Mouse (Mus musculus) liver, postnatal 0 days (tissue): ENCODE results near the gene Il20ra. TPM values are rescaled to one million over a fixed set of nuclear protein-coding genes. Genes with fewer than 3 reads are reported as not detected.
A peak's percentile ranks its signal among the peaks of the same experiment; 100 is the strongest.

ENCODE experiments used
- ATAC-seq: fragments of 200-750 bp; cut with Nextera tagmentation; 2 replicates; pipeline ENCODE4 v1.8.0; 2017; ENCODE audit warnings: mild to moderate bottlenecking, moderate library complexity
- DNase-seq: peaks from one replicate; pipeline ENCODE4 v3.0.0-alpha.2; 2016
- H3K27ac ChIP-seq: fragments of 300-500 bp; sonication (generic); 2 replicates; pipeline ENCODE4 v1.5.1; 2014; ENCODE audit warnings: antibody characterized with exemption, moderate library complexity, mild to moderate bottlenecking, low read depth
- H3K27me3 ChIP-seq: fragments of 300-500 bp; sonication (generic); 2 replicates; pipeline ENCODE4 v1.6.1; 2014; ENCODE audit warnings: low read length, control low read depth, mixed read lengths; ENCODE audit not compliant: insufficient read depth
- H3K36me3 ChIP-seq: fragments of 300-500 bp; sonication (generic); replicated peaks from 2 replicates; pipeline ENCODE4 v1.6.1; 2014; ENCODE audit warnings: mild to moderate bottlenecking, control low read depth, low read length, moderate library complexity, mixed read lengths; ENCODE audit not compliant: insufficient read depth
- H3K4me1 ChIP-seq: fragments of 300-500 bp; sonication (generic); 2 replicates; pipeline ENCODE4 v1.6.1; 2014; ENCODE audit warnings: antibody characterized with exemption, mild to moderate bottlenecking, control low read depth; ENCODE audit not compliant: insufficient read depth
- H3K4me2 ChIP-seq: fragments of 300-500 bp; sonication (generic); 2 replicates; pipeline ENCODE4 v1.6.1; 2014; ENCODE audit warnings: low read depth, mild to moderate bottlenecking, low read length, moderate library complexity, mixed read lengths
- H3K4me3 ChIP-seq: fragments of 300-500 bp; sonication (generic); 2 replicates; pipeline ENCODE4 v1.5.1; 2014; ENCODE audit warnings: low read depth, low read length
- H3K9ac ChIP-seq: fragments of 300-500 bp; sonication (generic); replicated peaks from 2 replicates; pipeline ENCODE4 v1.6.1; 2014; ENCODE audit warnings: mild to moderate bottlenecking, moderate library complexity
- H3K9me3 ChIP-seq: fragments of 300-500 bp; sonication (generic); 2 replicates; pipeline ENCODE4 v1.6.1; 2016; ENCODE audit warnings: mild to moderate bottlenecking, control low read depth, low read length, mixed read lengths
- CTCF ChIP-seq: sonication (generic); IDR thresholded peaks from 2 replicates; pipeline ENCODE4 v1.5.1; 2016; ENCODE audit warnings: antibody characterized with exemption, low read depth
- EP300 ChIP-seq: IDR thresholded peaks from 2 replicates; pipeline ENCODE4 v1.6.1; 2016; ENCODE audit warnings: antibody characterized with exemption, low read depth, mild to moderate bottlenecking
- WGBS: fragments of 180-500 bp; shearing (Covaris S2); extraction: QIAGEN DNeasy Blood & Tissue Kit; methylation state at CpG from one replicate; pipeline ENCODE4 v1.1.7; 2014; ENCODE audit not compliant: insufficient replicate concordance; 5-methylcytosine and 5-hydroxymethylcytosine counted together
- polyA plus RNA-seq: library from polyadenylated mRNA; unstranded; fragments of >200 nt; fragmentation: Nextera tagmentation; extraction: Ambion mirVana; gene quantifications from 2 replicates; pipeline ENCODE4 v1.2.1, GENCODE M21; 2015

Il20ra gene
- 0.08 and 0.13 TPM in 2 replicates for polyA plus RNA-seq

DNA sequence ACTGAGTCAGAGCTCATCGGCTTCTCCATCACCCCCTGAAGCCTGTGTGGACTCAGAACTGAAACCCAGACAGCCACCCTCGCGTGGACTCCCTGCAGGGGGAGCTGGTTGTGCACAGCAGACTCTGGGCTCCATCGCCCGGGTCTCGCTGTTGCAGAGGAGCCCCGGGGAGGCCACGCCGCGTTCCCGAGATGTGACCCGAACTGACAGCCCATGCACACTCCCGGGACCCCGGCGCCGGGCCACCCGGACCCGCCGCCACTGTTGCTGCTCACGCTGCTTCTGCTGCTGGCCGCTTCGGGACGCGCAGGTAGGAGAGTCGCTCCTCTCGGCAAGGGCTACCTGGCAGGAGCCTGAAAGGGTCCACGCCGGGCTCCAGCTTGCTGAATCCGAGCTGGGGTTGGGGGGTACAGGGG is at the start of gene Il20ra:
Gene Il20ra, plus strand, starts transcription at position 150 of the 416 bp plus-strand sequence.
- DNase-seq (peak; percentile 71), ATAC-seq (peak; percentile 43; the same call in 1 of the 2 replicates)
- TF ChIP-seq EP300 = no peak
- TF ChIP-seq CTCF = peak; percentile 68
- under 1% methylated on average over 29 of the region's 29 CpGs for WGBS
- Histone ChIP-seq H3K4me3 (peak within 1 kb of the TSS; percentile 50), H3K27me3 (peaks cover 7% of the 10 kb centered on the region; the same call in 1 of the 2 replicates), H3K4me1 (peaks cover 7% of the 10 kb centered on the region), H3K9me3 (no peaks in the 10 kb centered on the region), H3K27ac (no peak within 1 kb of the TSS), H3K36me3 (no peaks in the 10 kb centered on the region), H3K9ac (peak within 1 kb of the TSS; percentile 46), H3K4me2 (peak within 1 kb of the TSS; percentile 81)

DNA sequence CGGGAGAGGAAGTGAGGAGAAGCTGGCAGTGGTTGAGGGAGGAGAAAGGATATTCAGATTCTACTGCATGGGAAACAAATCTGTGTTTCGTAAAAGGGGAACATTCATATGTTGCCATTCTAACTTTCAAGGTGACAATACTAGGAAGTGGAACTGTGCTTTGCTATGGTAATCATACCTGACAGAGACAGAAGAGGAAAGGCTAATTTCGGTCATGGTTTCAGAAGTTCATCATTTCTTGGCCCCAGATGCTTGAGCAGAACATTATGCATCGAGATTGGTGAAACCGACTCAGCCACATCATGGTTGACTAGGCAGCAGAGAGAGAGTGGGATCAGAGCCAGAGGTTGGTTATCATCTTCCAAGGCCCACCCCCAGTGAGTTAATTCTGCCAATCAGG is 43.4 kb upstream of the Il20ra start:
- TF ChIP-seq CTCF (no peak), EP300 (no peak)
- H3K27ac ChIP-seq = no peak overlapping the region
- no peak overlapping the region for H3K4me3 ChIP-seq
- WGBS = 65% methylated on average over 5 of the region's 5 CpGs
- H3K9me3 ChIP-seq = no peaks in the 10 kb centered on the region
- no peak overlapping the region for H3K4me2 ChIP-seq
- no peak overlapping the region for H3K9ac ChIP-seq
- DNase-seq = no peak
- ATAC-seq = no peak
- H3K36me3 ChIP-seq = no peaks in the 10 kb centered on the region
- H3K27me3 ChIP-seq = no peaks in the 10 kb centered on the region
- H3K4me1 ChIP-seq = no peaks in the 10 kb centered on the region

DNA sequence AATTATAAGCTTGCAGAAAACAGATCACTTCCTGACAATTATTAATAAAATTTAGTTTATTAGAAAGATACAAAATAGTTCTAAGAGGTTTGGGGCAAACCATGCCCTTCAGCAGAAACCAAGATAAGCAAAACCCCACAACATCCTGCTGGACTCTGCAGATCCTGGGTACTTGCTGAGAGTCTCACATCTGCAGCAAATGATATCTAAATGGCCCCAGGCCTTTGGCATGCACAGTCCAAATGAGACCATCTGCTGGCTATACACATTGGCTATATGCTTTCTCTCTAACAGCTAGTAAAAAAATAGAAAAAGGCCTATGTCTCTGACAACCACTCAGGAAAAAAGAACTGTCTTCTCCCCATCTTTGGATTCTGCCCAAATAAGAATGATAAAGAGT is 40.4 kb upstream of the Il20ra start:
- H3K4me2 ChIP-seq = no peak overlapping the region
- H3K36me3 ChIP-seq = no peaks in the 10 kb centered on the region
- no peaks in the 10 kb centered on the region for H3K9me3 ChIP-seq
- TF ChIP-seq EP300 (no peak), CTCF (no peak)
- no peaks in the 10 kb centered on the region for H3K27me3 ChIP-seq
- H3K9ac ChIP-seq = no peak overlapping the region
- H3K4me1 ChIP-seq = no peaks in the 10 kb centered on the region
- H3K4me3 ChIP-seq = no peak overlapping the region
- H3K27ac ChIP-seq = no peak overlapping the region
- ATAC-seq (no peak), DNase-seq (no peak)

DNA sequence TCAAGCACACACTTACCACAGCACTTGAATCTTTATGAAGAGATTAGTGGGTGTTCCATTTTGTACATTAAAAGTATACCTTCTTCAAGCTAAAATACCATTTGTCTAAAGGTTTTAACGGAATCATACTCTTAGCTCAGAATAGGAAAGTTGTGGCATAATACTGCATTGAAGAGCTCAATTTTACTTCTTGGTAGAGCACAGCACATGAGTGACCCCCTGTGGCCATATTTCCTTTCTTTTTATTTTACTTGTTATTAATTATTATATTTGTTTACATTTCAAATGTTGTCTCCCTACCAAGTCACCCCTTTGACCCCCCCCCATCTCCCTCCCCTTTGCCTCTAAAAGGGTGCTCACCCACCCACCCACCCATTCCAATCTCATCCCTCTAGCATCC is 39.2 kb upstream of the Il20ra start:
- H3K9ac ChIP-seq = no peak overlapping the region
- no peaks in the 10 kb centered on the region for H3K36me3 ChIP-seq
- TF ChIP-seq EP300 (no peak), CTCF (peak; percentile 38)
- 52% methylated on average over 1 of the region's 1 CpGs for WGBS
- H3K4me1 ChIP-seq = no peaks in the 10 kb centered on the region
- ATAC-seq (no peak), DNase-seq (no peak)
- H3K9me3 ChIP-seq = no peaks in the 10 kb centered on the region
- H3K4me3 ChIP-seq = no peak overlapping the region
- no peaks in the 10 kb centered on the region for H3K27me3 ChIP-seq
- H3K4me2 ChIP-seq = no peak overlapping the region
- no peak overlapping the region for H3K27ac ChIP-seq

DNA sequence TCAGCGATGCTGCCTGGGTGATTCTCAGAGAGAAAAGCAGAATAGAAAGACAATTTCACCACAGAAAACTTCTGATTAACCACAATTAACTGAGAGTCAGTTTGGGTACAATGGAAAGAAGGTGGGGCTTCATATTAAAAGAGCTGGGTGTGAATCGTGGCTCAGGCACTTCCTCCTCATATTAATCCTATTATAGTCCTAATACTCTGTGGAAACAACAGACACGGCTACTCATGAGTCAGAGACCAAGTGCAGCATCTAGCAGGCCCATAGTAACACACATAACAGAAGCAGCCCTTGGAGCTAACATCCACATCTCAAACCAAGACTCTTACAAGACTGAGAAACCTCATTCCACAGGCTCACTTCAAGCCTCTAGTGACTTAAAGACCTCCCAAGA is 24.7 kb upstream of the Il20ra start:
- no peaks in the 10 kb centered on the region for H3K36me3 ChIP-seq
- H3K4me2 ChIP-seq = no peak overlapping the region
- no peaks in the 10 kb centered on the region for H3K27me3 ChIP-seq
- 0 out of 2 replicates have a peak, but pooled peaks cover 3% of the 10 kb centered on the region for H3K9me3 ChIP-seq
- H3K4me3 ChIP-seq = no peak overlapping the region
- peaks cover 6% of the 10 kb centered on the region; the same call in 1 of the 2 replicates for H3K4me1 ChIP-seq
- TF ChIP-seq CTCF (no peak), EP300 (no peak)
- H3K27ac ChIP-seq = no peak overlapping the region
- H3K9ac ChIP-seq = no peak overlapping the region
- DNase-seq (no peak), ATAC-seq (no peak)
- 60% methylated on average over 3 of the region's 3 CpGs for WGBS

- H3K9ac ChIP-seq = peak overlapping the region; percentile 30; the same call in 1 of the 2 replicates
- H3K27me3 ChIP-seq = no peaks in the 10 kb centered on the region
- DNase-seq = no peak
- peak overlapping the region; percentile 76 for H3K27ac ChIP-seq
- ATAC-seq = no peak
- 0 out of 2 replicates have a peak overlapping the region, but pooled peaks have one; percentile 2 for H3K4me2 ChIP-seq
- H3K36me3 ChIP-seq = no peaks in the 10 kb centered on the region
- H3K4me3 ChIP-seq = no peak overlapping the region
- WGBS = 38% methylated on average over 3 of the region's 3 CpGs
- H3K4me1 ChIP-seq = peaks cover 6% of the 10 kb centered on the region; the same call in 1 of the 2 replicates
- H3K9me3 ChIP-seq = no peaks in the 10 kb centered on the region
- TF ChIP-seq EP300 (no peak), CTCF (no peak)
Measured at GRCm38 (mm10) chr10:19691287-19691686, 21.1 kb upstream of the Il20ra start.
